Mouse (Mus musculus) intestine, embryonic 14.5 days (tissue): ENCODE results near the gene Il1rapl2. TPM values are rescaled to one million over a fixed set of nuclear protein-coding genes. Genes with fewer than 3 reads are reported as not detected.

Source experiments
- ATAC-seq: fragments of 200-750 bp; cut with Nextera tagmentation; replicated peaks from 2 replicates; pipeline ENCODE4 v1.8.0; 2017; ENCODE audit warnings: low read depth, moderate number of reproducible peaks, moderate TSS enrichment, moderate library complexity; ENCODE audit not compliant: low FRiP score, low TSS enrichment
- DNase-seq: peaks from one replicate; pipeline ENCODE4 v3.0.0-alpha.2; 2018; ENCODE audit warnings: low spot score
- H3K27ac ChIP-seq: fragments of 300-500 bp; sonication (generic); 2 replicates; pipeline ENCODE4 v1.5.1; 2014; ENCODE audit warnings: low read depth, mild to moderate bottlenecking, control low read depth
- H3K27me3 ChIP-seq: fragments of 300-500 bp; sonication (generic); replicated peaks from 2 replicates; pipeline ENCODE4 v1.6.1; 2014; ENCODE audit warnings: low read length, control low read depth; ENCODE audit not compliant: control insufficient read depth, insufficient read depth
- H3K36me3 ChIP-seq: fragments of 300-500 bp; sonication (generic); 2 replicates; pipeline ENCODE4 v1.6.1; 2014; ENCODE audit warnings: low read length, control low read depth; ENCODE audit not compliant: control insufficient read depth, insufficient read depth
- H3K4me1 ChIP-seq: fragments of 300-500 bp; sonication (generic); replicated peaks from 2 replicates; pipeline ENCODE4 v1.6.1; 2014; ENCODE audit warnings: low read length, control low read depth, mixed read lengths; ENCODE audit not compliant: control insufficient read depth, insufficient read depth
- H3K4me2 ChIP-seq: fragments of 300-500 bp; sonication (generic); 2 replicates; pipeline ENCODE4 v1.6.1; 2014; ENCODE audit warnings: low read length
- H3K4me3 ChIP-seq: fragments of 300-500 bp; sonication (generic); 2 replicates; pipeline ENCODE4 v1.5.1; 2014; ENCODE audit warnings: low read depth, low read length, control low read depth, mixed read lengths
- H3K9ac ChIP-seq: fragments of 300-500 bp; sonication (generic); 2 replicates; pipeline ENCODE4 v1.6.1; 2014; ENCODE audit warnings: mild to moderate bottlenecking, low read length
- H3K9me3 ChIP-seq: fragments of 300-500 bp; sonication (generic); 2 replicates; pipeline ENCODE4 v1.6.1; 2016; ENCODE audit warnings: low read length, control low read depth; ENCODE audit not compliant: control insufficient read depth
- WGBS: fragments of 180-500 bp; shearing (Covaris S2); extraction: QIAGEN DNeasy Blood & Tissue Kit; methylation state at CpG from one replicate; pipeline ENCODE4 v1.1.7; 2014; 5-methylcytosine and 5-hydroxymethylcytosine counted together
- polyA plus RNA-seq: library from polyadenylated mRNA; unstranded; fragments of >200 nt; fragmentation: Nextera tagmentation; extraction: Ambion mirVana; gene quantifications from 2 replicates; pipeline ENCODE4 v1.2.1, GENCODE M21; 2014

Gene Il1rapl2
- polyA plus RNA-seq, 1 experiment from 2014 or later: 0.18 TPM

DNA sequence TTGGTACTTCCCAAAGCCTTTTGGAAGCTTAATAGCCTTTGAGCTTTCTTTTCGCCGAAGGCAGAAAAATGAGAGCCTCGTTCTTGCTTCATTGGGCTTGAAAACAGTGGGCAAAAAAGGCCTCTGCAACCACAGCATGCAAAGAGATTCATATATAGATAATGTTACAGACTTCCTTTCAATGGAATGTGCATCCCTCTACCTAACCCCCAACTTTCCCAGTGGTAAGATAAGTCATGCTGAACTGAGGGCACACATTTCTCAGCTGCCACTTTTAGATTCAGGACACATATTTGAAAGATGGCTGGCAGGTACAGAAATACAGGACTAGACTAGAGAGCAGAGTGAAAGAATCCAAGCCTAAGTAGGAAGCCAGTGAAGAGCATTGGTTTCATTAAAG lies 185.1 kb downstream of the Il1rapl2 start:
- H3K27me3 ChIP-seq: no peaks in the 10 kb centered on the region
- H3K4me3 ChIP-seq: no peak overlapping the region
- H3K4me2 ChIP-seq: no peak overlapping the region
- H3K4me1 ChIP-seq: no peaks in the 10 kb centered on the region
- WGBS: 83% methylated on average over 3 of the region's 3 CpGs
- H3K9me3 ChIP-seq: no peaks in the 10 kb centered on the region
- H3K27ac ChIP-seq: no peak overlapping the region
- DNase-seq (no peak), ATAC-seq (no peak)
- H3K9ac ChIP-seq: no peak overlapping the region
- H3K36me3 ChIP-seq: no peaks in the 10 kb centered on the region

DNA sequence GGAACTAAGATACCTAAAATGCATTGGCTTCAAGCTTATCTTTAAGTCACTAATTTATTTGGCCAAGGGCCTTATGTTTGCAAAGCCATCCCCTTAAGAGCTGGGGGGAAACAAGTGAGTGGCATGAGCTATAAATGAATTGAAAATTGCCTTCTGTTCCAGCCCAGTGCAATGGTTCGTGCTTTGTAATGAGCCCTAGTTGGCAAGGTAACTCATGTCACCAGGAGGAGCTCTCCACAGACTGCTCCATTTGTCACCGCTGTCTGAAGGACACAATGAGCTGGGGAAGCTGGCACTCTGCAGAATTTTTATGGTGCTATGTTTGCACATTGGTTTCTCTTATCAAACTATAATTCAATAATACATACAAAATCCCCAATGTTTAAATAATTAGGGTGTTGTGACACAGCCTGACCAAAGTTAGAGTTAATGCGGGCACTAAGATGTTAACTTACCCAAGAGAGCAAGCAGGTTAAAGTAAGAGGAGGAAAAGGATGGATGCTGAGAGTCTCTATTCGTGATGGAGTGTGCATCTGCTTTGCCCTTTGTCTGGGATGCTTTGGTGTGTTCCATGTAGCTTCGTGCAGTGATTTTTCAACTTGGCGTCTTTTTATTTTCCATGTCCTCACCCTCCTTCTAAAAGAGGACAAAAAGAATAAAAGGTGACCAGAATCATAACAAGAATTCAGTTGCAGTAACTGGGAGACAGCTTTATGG lies 235.2 kb downstream of the Il1rapl2 start:
- Histone ChIP-seq H3K27me3 (no peaks in the 10 kb centered on the region), H3K4me3 (no peak overlapping the region), H3K27ac (no peak overlapping the region), H3K9me3 (no peaks in the 10 kb centered on the region), H3K4me1 (no peaks in the 10 kb centered on the region), H3K4me2 (no peak overlapping the region), H3K9ac (no peak overlapping the region), H3K36me3 (no peaks in the 10 kb centered on the region)
- 62% methylated on average over 6 of the region's 6 CpGs for WGBS
- DNase-seq (no peak), ATAC-seq (no peak)

DNA sequence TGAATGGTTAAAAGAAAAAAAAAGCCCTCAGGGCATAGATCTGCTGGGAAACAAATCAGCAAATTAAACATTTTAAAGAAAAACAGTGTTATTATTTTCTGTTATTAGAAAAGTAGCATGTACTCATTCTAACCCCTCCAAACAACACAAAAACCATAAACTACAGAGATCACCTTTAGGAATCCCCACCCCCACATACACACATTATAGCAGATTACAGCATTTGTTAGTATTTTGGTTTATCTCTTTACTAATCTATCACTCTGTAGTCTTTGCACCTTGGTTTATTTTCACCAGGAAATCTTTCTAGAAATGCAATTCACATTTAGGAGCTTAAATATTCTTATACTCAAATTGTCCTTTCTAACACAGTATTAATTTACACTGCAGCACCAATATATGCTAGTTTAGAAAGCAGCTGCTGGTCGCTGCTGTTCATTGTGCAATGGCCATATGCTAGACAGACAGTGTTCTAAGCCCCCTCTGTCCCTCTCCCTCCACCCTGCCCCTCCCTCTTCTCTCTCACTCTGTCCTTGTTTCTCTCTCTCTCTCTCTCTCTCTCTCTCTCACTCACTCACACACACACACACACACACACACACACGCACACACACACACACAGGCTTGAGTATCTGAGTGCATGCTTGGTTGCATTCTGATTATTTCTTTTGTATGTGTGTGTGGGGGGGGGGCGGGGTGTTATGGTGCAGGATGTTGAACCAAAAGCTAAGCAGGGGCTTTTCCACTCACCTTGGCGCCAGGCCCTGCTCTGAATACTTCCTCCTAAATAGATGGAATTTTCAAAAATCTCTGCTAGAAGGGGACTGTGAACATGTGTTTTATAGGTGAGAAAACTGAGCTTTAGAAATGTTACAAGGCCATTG lies 236.1 kb downstream of the Il1rapl2 start:
- no peak for ATAC-seq
- no peak for DNase-seq
- Histone ChIP-seq H3K4me2 (no peak overlapping the region), H3K4me1 (no peaks in the 10 kb centered on the region), H3K27ac (no peak overlapping the region), H3K4me3 (no peak overlapping the region), H3K9me3 (no peaks in the 10 kb centered on the region), H3K9ac (no peak overlapping the region), H3K36me3 (no peaks in the 10 kb centered on the region), H3K27me3 (no peaks in the 10 kb centered on the region)
- WGBS: 73% methylated on average over 4 of the region's 4 CpGs

DNA sequence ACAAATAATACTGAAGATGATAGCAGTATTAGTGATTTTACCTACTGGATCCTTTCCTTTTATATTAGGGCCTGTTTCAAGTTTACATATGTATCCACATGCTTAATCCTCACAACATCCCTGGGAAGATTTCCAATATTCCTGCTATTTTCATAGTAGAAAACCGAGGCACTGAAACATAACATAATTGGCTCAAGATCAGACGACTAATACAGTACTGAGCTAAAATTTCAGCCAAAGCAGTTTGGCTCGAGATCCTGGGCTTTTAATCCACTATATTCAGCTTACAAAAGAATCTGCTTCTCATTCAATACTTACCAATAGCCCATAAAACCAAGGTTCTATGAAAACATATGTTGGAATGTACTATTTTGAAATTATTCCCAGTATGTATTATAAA lies 239.1 kb downstream of the Il1rapl2 start:
- Histone ChIP-seq H3K4me3 (no peak overlapping the region), H3K4me2 (no peak overlapping the region), H3K36me3 (no peaks in the 10 kb centered on the region), H3K9me3 (no peaks in the 10 kb centered on the region), H3K4me1 (no peaks in the 10 kb centered on the region), H3K9ac (no peak overlapping the region), H3K27ac (no peak overlapping the region), H3K27me3 (no peaks in the 10 kb centered on the region)
- DNase-seq (no peak), ATAC-seq (no peak)
- 76% methylated on average over 3 of the region's 3 CpGs for WGBS

DNA sequence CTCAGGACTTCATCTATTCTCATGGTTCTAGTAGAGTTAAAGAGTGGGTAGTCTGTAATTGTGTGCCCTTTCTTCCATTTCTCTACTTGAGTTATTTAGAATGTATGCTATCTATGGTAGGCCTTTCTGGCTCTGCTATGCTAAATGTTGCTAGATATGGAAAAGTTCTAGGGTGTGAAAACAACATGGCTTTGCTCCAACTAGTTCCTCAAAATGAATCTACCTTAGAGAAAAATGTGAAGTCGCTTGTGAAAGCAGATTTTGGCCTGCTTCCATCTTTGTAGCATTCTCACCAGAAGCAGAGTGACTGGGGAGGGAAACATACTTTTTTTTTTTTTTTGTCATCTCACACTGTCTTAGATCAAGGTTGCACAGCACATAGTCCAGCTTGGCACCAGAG lies 241.7 kb downstream of the Il1rapl2 start:
- Histone ChIP-seq H3K4me2 (no peak overlapping the region), H3K27ac (no peak overlapping the region), H3K9me3 (no peaks in the 10 kb centered on the region), H3K4me3 (no peak overlapping the region), H3K9ac (no peak overlapping the region), H3K4me1 (no peaks in the 10 kb centered on the region), H3K27me3 (no peaks in the 10 kb centered on the region), H3K36me3 (no peaks in the 10 kb centered on the region)
- ATAC-seq (no peak), DNase-seq (no peak)
- WGBS: 74% methylated on average over 1 of the region's 1 CpGs

DNA sequence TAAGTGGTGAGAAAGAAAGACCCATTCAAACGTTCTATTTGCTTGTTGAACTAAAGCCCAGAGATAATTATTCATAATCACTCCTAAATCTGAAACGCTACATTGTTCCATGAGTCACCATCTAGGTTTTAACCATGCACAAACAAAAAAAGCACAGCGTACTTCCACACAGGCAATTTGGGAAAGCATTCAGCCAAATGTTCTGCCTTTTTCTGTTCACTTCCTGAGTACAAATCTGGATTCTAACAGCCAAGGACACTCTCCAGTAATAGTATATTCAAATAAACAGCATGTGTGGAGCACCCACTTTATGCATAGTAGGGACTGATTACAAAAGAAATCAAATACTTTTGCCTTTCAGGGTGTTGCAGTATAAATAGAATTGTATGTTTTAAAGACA lies 278.5 kb downstream of the Il1rapl2 start:
- DNase-seq: no peak
- no peaks in the 10 kb centered on the region for H3K27me3 ChIP-seq
- 62% methylated on average over 3 of the region's 3 CpGs for WGBS

DNA sequence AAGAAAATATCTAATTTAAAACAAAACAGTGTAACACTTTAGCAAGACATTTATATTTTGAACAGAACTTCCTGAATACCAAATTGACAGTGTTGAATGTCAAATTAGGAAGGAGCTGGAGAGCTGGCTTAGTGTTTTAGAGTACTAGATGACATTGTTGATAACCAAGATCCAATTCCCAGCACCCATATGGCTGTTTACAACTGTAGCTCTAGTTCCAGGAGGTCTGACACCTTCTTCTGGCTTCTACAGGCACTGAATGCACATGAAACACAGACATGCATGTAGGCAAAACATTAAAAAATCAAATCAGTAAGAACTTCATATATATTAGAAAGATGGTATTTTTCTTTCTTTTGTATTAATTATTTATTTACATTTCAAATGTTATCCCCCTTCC lies 353.1 kb downstream of the Il1rapl2 start:
- Histone ChIP-seq H3K27me3 (no peaks in the 10 kb centered on the region), H3K4me1 (no peaks in the 10 kb centered on the region), H3K9me3 (no peaks in the 10 kb centered on the region), H3K36me3 (no peaks in the 10 kb centered on the region), H3K4me3 (no peak overlapping the region), H3K9ac (no peak overlapping the region), H3K27ac (no peak overlapping the region), H3K4me2 (no peak overlapping the region)
- no peak for ATAC-seq
- DNase-seq: no peak

More for the DNA sequence above, 278.5 kb downstream of the Il1rapl2 start:
- ATAC-seq: no peak
- no peak overlapping the region for H3K9ac ChIP-seq
- H3K36me3 ChIP-seq: no peaks in the 10 kb centered on the region
- H3K4me3 ChIP-seq: no peak overlapping the region
- H3K4me1 ChIP-seq: no peaks in the 10 kb centered on the region
- H3K27ac ChIP-seq: no peak overlapping the region
- H3K9me3 ChIP-seq: no peaks in the 10 kb centered on the region
- no peak overlapping the region for H3K4me2 ChIP-seq

DNA sequence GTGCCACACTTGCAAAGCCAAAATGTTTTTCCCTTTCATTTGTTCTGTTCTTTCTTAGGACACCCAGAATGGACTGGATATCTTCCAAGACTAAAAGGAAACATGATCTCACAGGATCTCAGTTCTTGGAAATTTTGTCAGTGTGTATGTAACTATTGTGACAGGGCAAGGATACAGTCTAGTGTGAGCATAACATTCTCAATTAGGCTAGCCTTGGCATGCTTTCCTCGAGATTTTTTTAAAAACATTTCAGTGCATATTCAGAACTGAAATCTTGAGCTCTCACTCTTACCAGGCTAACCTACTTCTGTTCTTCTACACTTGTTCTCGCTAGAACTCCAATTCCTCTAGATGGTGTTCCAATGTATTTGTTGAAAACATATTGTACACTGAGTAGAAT lies 356.4 kb downstream of the Il1rapl2 start:
- Histone ChIP-seq H3K27ac (no peak overlapping the region), H3K4me1 (no peaks in the 10 kb centered on the region), H3K4me3 (no peak overlapping the region), H3K4me2 (no peak overlapping the region), H3K9me3 (no peaks in the 10 kb centered on the region), H3K27me3 (no peaks in the 10 kb centered on the region), H3K36me3 (no peaks in the 10 kb centered on the region), H3K9ac (no peak overlapping the region)
- WGBS: 63% methylated on average over 2 of the region's 2 CpGs
- ATAC-seq: no peak
- no peak for DNase-seq
